Mouse (Mus musculus) spleen, adult 2 months (tissue): ENCODE measurements around the gene Itgb7.

Experiments
- CTCF ChIP-seq: fragments of 200-500 bp; IDR thresholded peaks from 2 replicates; pipeline ENCODE4 v1.5.1; 2011; ENCODE audit warnings: mild to moderate bottlenecking, inconsistent platforms; ENCODE audit not compliant: insufficient read depth, insufficient read length, insufficient replicate concordance; ENCODE audit errors: extremely low read depth
- POLR2A ChIP-seq: fragments of 200-500 bp; IDR thresholded peaks from 2 replicates; pipeline ENCODE4 v1.6.1; 2011; ENCODE audit warnings: low read depth, low read length, inconsistent platforms

- TF ChIP-seq CTCF: no peak
- no peak for TF ChIP-seq POLR2A
Observed at GRCm38 (mm10) chr15:102243229-102244190, 11.8 kb upstream of the Itgb7 start.
